Mouse (Mus musculus): ENCODE results near the gene Krtap4-7.

DNA sequence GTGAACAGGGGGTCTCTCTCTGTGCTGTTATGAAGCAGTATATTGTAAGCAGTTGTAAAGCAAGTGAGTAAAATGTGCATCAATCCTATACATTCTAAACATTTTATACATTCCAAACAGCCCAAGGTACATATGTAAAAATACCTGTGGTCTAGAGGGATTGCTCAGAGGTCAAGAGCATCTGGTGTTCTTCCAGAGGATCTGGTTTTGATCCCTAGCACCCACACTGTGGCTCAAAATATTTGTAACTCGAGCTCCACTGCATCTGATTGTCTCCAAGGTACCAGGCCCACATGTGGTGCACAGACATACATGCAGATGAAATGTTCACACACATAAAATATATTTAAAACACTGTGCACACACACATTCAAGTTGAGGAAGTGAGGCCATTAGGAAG lies 3.0 kb downstream of the Krtap4-7 start:
- no peak for TF ChIP-seq POLR2A (IDR thresholded peaks at IDR 0.05; ENCODE audit: control insufficient read depth, extremely low read depth, insufficient read depth, low read length, poor library complexity)
- TF ChIP-seq CTCF (IDR thresholded peaks at IDR 0.05; ENCODE audit: borderline replicate concordance, control insufficient read depth, extremely low read depth, insufficient read depth, low read length, poor library complexity), result no peak

Measured in thymus, adult 2 months (tissue).